ENCODE assay signal across 23 mouse cellular contexts in genomic region chr19:52193813-52194212, GRCm38 (mm10).
DNase-seq lines count a peak whose midpoint lies in the region; ATAC-seq and TF ChIP-seq lines count a peak whose summit lies in the region.
"Had no signal": no experiment of that assay in that cellular context is flagged by ENCODE, and none has a peak within 500 bp of the region (broad histone marks: within the 10 kb centered on the region; RNA-seq: fewer than 3 reads in every experiment).

No protein-coding gene starts in this region.

- H3K4me2 ChIP-seq in intestine, postnatal 0 days (replicated peaks; ENCODE audit: low read depth), result no peak overlapping the region
- H3K4me2 ChIP-seq in intestine, embryonic 15.5 days (replicated peaks), result no peak overlapping the region
- no peak overlapping the region for H3K4me2 ChIP-seq in lung, embryonic 14.5 days
- H3K4me2 ChIP-seq: embryonic facial prominence, embryonic 12.5 days; liver, embryonic 11.5 days; lung, embryonic 15.5 days; stomach, embryonic 15.5 days had no signal

- H3K9me3 ChIP-seq in intestine, postnatal 0 days (ENCODE audit: control insufficient read depth), result no peaks in the 10 kb centered on the region
- H3K9me3 ChIP-seq in intestine, embryonic 15.5 days, result no peaks in the 10 kb centered on the region
- no peaks in the 10 kb centered on the region for H3K9me3 ChIP-seq in lung, embryonic 14.5 days (ENCODE audit: low read depth, low read length)
- H3K9me3 ChIP-seq: embryonic facial prominence, embryonic 12.5 days; heart, embryonic 10.5 days; lung, embryonic 15.5 days; midbrain, embryonic 10.5 days; stomach, embryonic 15.5 days had no signal

- TF ChIP-seq POLR2A in lung, adult 2 months (IDR thresholded peaks at IDR 0.05; ENCODE audit: borderline replicate concordance, extremely low read depth, low read depth, low read length), result no peak

- ATAC-seq in intestine, postnatal 0 days, result no peak
- no peak for ATAC-seq in intestine, embryonic 15.5 days
- no peak for ATAC-seq in lung, embryonic 14.5 days (ENCODE audit: insufficient read depth)
- ATAC-seq: forebrain, embryonic 14.5 days had no signal

- peak; percentile 5 for DNase-seq in adrenal gland, postnatal 14 days
- no peak for DNase-seq in adrenal gland, adult 18-20 months (ENCODE audit: low spot score in 2 of 2)
- DNase-seq in lung, embryonic 14.5 days, result peak; percentile 11
- no peak for DNase-seq in lung, adult 2 months
- peak; percentile 38 for DNase-seq in brain, adult 2 months (ENCODE audit: low read depth, low spot score)
- no peak for DNase-seq in spleen, postnatal 10 days (ENCODE audit: low spot score in 2 of 2)
- DNase-seq: cerebellum, adult 11 months; kidney, adult 9 months; layer of hippocampus, adult 9-11 months; retina, postnatal 1 day; spleen, adult 18-20 months; thymus, adult 2 months had no signal

- H3K4me3 ChIP-seq in intestine, postnatal 0 days (ENCODE audit: low read depth, low read length), result no peak overlapping the region
- no peak overlapping the region for H3K4me3 ChIP-seq in intestine, embryonic 15.5 days (replicated peaks)
- H3K4me3 ChIP-seq in lung, embryonic 14.5 days (ENCODE audit: low read depth, low read length), result no peak overlapping the region
- H3K4me3 ChIP-seq in lung, adult 2 months (replicated peaks; ENCODE audit: extremely low read depth, low read depth, low read length), result no peak overlapping the region
- H3K4me3 ChIP-seq: embryonic facial prominence, embryonic 12.5 days; erythroblast, embryonic 14.5 days; heart, embryonic 10.5 days; lung, embryonic 15.5 days; midbrain, embryonic 10.5 days; stomach, embryonic 15.5 days had no signal

- peak; percentile 48 for TF ChIP-seq CTCF in intestine, postnatal 0 days (IDR thresholded peaks at IDR 0.05; ENCODE audit: low read depth)
- 0 out of 2 replicates have a peak, but pooled peaks have one; percentile 6 for TF ChIP-seq CTCF in lung, embryonic 14.5 days (IDR thresholded peaks at IDR 0.05; ENCODE audit: low read depth)
- no peak for TF ChIP-seq CTCF in lung, adult 2 months (IDR thresholded peaks at IDR 0.05; ENCODE audit: insufficient read depth, low read length)

- no peaks in the 10 kb centered on the region for H3K36me3 ChIP-seq in intestine, postnatal 0 days (ENCODE audit: control insufficient read depth, insufficient read depth)
- H3K36me3 ChIP-seq in intestine, embryonic 15.5 days, result no peaks in the 10 kb centered on the region
- no peaks in the 10 kb centered on the region for H3K36me3 ChIP-seq in lung, embryonic 14.5 days (ENCODE audit: insufficient read depth)
- H3K36me3 ChIP-seq: embryonic facial prominence, embryonic 12.5 days; heart, embryonic 10.5 days; lung, embryonic 15.5 days; midbrain, embryonic 10.5 days; stomach, embryonic 15.5 days had no signal

- 73% methylated on average over 2 of the region's 2 CpGs for WGBS in intestine, postnatal 0 days
- 78% methylated on average over 2 of the region's 2 CpGs for WGBS in intestine, embryonic 15.5 days
- WGBS in lung, embryonic 14.5 days, result 69% methylated on average over 2 of the region's 2 CpGs
- 71% methylated on average over 2 of the region's 2 CpGs for WGBS in lung, adult 2 months

- H3K27ac ChIP-seq in intestine, postnatal 0 days (ENCODE audit: low read depth, low read length), result no peak overlapping the region
- H3K27ac ChIP-seq in intestine, embryonic 15.5 days, result no peak overlapping the region
- H3K27ac ChIP-seq in lung, embryonic 14.5 days (ENCODE audit: low read depth), result no peak overlapping the region
- H3K27ac ChIP-seq: embryonic facial prominence, embryonic 12.5 days; heart, embryonic 10.5 days; lung, embryonic 15.5 days; macrophage; midbrain, embryonic 10.5 days; stomach, embryonic 15.5 days had no signal

- no peak overlapping the region for H3K9ac ChIP-seq in intestine, postnatal 0 days (ENCODE audit: low read depth, low read length)
- H3K9ac ChIP-seq in intestine, embryonic 15.5 days, result no peak overlapping the region
- H3K9ac ChIP-seq in lung, embryonic 14.5 days, result no peak overlapping the region
- H3K9ac ChIP-seq: embryonic facial prominence, embryonic 12.5 days; lung, embryonic 15.5 days; stomach, embryonic 15.5 days had no signal

- H3K27me3 ChIP-seq in intestine, postnatal 0 days (replicated peaks; ENCODE audit: control insufficient read depth, insufficient read depth, low read length), result no peaks in the 10 kb centered on the region
- no peaks in the 10 kb centered on the region for H3K27me3 ChIP-seq in intestine, embryonic 15.5 days (replicated peaks)
- H3K27me3 ChIP-seq in lung, embryonic 14.5 days (ENCODE audit: insufficient read depth, low read length), result no peaks in the 10 kb centered on the region
- H3K27me3 ChIP-seq: embryonic facial prominence, embryonic 12.5 days; lung, embryonic 15.5 days; stomach, embryonic 15.5 days had no signal

- H3K4me1 ChIP-seq in intestine, postnatal 0 days (replicated peaks; ENCODE audit: control insufficient read depth, insufficient read depth, low read length), result no peaks in the 10 kb centered on the region
- no peaks in the 10 kb centered on the region for H3K4me1 ChIP-seq in intestine, embryonic 15.5 days (replicated peaks)
- no peaks in the 10 kb centered on the region for H3K4me1 ChIP-seq in lung, embryonic 14.5 days (ENCODE audit: insufficient read depth)
- H3K4me1 ChIP-seq in lung, adult 2 months (ENCODE audit: control insufficient read depth, insufficient read depth, low read length), result no peaks in the 10 kb centered on the region
- H3K4me1 ChIP-seq: heart, embryonic 10.5 days; lung, embryonic 15.5 days; midbrain, embryonic 10.5 days; stomach, embryonic 15.5 days had no signal

Comparison
In these comparisons a context has a peak if more than half of its experiments do, and no peak if none do; other contexts are left out.
1. DNase-seq: peak in adrenal gland, postnatal 14 days (single experiment), lung, embryonic 14.5 days (single experiment) and brain, adult 2 months (single experiment); none in adrenal gland, adult 18-20 months (0 of 2), lung, adult 2 months (single experiment) and spleen, postnatal 10 days (0 of 2).